Mouse (Mus musculus): ENCODE measurements around the gene 3110082I17Rik.

DNA sequence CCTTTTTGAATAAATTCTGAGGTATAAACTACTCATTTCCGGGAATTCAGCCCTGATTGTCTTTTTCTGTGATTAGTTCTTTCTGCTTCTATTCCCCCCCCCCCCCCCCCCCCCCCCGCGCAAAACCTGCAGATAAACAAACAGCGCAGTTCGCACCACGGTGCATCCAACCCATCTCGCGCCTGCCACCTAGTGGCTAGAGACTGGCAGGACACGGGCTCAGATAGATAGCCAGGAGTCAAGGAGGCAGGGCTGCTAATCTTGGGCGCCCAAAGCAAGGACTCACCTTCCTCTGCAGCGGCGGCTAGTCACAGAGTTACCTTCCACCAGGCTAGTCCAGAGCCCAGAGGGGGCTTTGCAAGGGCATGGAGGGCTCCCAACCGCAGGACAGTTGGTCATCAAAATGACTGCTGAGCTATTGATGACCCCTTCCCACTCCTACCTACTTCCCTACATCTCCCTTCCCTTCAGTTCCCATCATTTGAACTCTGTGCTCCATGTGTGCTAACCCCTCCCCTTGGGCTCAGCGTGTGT is 44.8 kb upstream of the 3110082I17Rik start:
- TF ChIP-seq MXI1 (IDR thresholded peaks at IDR 0.05; ENCODE audit: low read depth, low read length) (no peak), CTCF (conservative IDR thresholded peaks at IDR 0.05 in 1 of 2, IDR thresholded peaks at IDR 0.05 in 1 of 2; ENCODE audit: low read depth in 2 of 2, low read length in 2 of 2) (peak in 1 of 2 experiments; percentile 79; a peak in 2 of 4 replicates), RAD21 (IDR thresholded peaks at IDR 0.05; ENCODE audit: low read depth, low read length) (peak; percentile 62), SMC3 (IDR thresholded peaks at IDR 0.05; ENCODE audit: low read depth, low read length) (peak; percentile 71)

Data from CH12.LX (cell line).